Mouse (Mus musculus): ENCODE measurements around the gene Csnk1g1. TPM values are rescaled to one million over a fixed set of nuclear protein-coding genes. Genes with fewer than 3 reads are reported as not detected.
A peak's percentile ranks its signal among the peaks of the same experiment; 100 is the strongest.

The Csnk1g1 gene
- total RNA-seq, 2 experiments from 2014 or later, result 6.1 to 7.4 TPM

DNA sequence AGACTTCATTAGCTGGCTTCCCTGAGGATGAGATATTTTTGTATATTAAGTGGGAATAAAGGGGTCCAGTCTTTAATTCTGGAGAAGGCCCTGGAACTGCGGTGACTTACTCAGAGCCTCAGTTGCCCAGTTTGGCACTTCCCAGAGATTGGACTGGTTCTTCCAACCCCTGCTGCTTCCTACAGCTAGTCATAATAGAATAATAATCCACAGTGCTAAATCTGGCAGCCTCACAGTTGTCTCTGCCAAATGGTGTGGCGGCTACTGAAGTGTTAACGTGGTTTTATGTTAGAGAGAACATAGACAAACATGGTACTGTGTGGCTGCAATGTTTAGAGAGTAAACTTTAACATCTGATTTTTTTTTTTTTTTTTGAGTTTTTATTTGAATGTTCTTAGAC, 152.9 kb downstream of the Csnk1g1 start:
- intact Hi-C loops (cut with DNase I; ENCODE audit: low total_unique reads), result no loop called here
- DNase-seq, result no peak

DNA sequence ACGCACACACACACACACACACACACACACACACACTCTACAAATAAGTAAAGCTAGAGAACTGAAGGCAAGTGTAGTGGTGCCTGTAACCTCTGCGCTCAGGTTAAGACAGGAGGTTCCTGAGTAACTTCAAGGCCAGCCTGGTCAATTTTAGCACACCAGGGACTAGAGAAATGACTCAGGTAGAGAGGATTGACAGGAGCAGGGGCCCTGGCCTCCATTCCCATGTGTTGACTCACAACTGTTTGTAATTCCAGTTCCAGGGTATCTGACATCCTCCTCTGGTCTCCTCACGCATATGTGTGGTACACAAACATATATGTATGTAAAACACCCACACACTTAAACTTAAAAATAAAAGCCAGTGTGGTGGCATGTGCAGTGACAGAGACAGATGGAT, 154.7 kb downstream of the Csnk1g1 start:
- DNase-seq, result no peak
- intact Hi-C loops (cut with DNase I; ENCODE audit: low total_unique reads), result no loop called here

DNA sequence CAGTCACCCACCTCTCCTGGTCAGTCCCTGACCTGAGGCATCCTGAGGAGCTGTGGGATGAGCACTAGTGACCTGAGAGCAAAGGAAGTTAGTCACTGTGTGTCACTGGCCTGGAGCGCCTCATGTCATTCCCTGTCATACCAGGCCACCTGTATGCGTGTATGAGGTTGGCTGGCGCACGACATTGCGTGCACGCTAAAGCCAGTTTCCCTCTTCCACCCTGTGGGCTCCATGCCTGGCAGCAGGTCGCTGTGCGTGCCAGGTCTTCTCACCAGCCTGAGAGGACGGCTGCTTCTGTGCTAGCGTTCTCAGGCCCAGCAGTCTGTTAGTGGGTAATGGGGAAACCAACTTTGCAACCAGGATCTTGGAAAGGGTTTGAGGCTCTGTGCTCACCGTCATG, 155.6 kb downstream of the Csnk1g1 start:
- no peak for DNase-seq
- intact Hi-C loops (cut with DNase I; ENCODE audit: low total_unique reads), result no loop called here

DNA sequence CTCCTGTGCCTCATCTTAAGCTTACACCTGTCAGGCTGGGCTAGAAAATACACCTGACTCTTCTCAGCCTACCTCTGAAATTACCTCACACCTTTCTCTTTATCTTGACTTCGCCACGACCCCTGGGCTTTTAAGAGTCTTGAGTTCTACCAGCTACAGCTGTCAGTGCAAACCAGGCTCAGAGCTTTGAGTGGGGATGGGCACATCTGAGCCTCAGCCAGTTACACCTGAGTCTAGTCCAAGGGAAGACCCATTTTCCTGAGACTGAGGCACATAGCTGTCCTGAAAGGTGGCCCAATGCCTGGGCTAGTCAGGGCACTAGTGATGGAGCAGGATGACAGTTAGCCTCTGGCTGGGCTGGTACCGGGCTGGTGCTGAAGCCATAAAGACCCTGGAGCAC, 158.1 kb downstream of the Csnk1g1 start:
- DNase-seq, result no peak
- intact Hi-C loops (cut with DNase I; ENCODE audit: low total_unique reads), result no loop called here

DNA sequence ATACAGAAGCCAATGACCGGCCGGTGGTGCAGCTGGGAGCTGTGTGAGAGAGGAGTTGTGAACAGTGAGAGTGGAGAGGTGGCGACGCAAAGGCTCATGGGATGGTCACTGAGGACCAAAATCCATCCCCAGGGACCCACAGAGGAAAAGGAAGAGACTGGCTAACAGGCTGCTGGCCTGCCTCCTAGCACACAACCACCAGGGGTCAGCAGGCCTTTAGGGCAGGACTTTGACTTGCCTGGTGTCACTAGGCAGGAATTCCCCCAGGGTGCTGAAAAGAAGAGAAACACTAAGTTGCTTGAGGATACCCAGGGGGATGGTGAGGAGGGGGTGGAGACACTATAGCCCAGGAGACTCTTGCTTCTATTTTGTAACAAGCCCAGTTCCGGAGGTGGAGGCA, 158.8 kb downstream of the Csnk1g1 start:
- DNase-seq, result peak; percentile 56
- intact Hi-C loops (cut with DNase I; ENCODE audit: low total_unique reads), result no loop called here

DNA sequence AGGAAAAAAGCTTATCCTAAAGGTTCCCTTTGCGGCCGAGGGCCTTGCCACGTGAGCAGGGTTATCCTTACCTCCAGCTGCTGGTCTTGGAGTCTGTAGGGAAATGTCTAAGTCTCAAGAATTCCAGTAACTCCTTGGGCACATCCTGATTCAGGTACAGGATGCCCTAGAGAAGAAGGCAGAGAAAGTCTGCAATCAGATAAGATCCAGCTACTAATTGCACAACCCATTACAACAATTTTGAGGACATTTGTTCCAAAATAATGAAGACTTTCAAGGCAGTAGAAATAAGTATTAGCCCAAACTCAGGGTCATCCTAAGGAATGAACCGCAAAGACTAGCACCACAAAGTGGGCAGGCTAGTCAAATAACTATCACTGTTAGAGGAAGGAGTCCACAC, 159.3 kb downstream of the Csnk1g1 start:
- no peak for DNase-seq
- intact Hi-C loops (cut with DNase I; ENCODE audit: low total_unique reads), result no loop called here

DNA sequence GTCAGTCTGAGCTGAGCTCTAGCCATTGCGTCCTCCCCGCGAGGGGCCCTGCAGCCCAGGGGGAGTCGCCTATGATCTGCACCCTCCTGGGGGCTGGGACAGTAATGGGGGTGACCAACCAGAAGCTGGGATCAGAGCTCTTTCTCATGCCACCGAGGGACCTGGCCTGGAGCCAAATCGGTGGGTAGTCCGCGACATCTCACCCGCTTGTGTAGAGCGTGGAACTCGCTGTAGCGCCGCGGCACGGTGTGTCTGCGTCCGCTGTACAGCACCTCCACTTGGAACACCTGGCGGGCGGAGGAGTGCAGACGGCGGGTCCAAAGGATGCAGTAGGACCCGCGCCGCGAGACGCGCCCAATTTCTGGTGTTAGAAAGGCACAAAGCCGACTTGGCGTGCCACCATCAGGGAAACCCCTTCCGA, 160.3 kb downstream of the Csnk1g1 start:
- no peak for DNase-seq
- intact Hi-C loops (cut with DNase I; ENCODE audit: low total_unique reads), result no loop called here

DNA sequence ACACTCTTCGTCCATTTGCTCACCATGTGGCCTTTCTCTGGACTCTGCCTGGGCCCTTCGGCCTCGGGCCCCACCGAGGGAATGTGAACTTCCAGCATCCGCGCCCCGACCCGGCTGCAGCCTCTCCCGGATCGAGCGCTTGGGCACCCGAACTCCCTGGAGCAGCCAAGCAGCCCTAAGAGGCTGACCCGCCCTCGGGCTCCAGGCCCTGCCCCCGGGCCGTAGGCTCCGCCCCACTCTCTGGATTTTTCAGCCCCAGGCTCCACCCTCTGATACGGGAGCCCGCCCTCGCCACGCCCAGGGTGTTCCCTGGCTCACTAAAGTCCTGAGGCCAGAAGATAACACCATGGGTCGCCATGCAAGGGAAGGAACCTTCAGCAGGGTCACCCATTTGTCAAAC, 160.9 kb downstream of the Csnk1g1 start, which contains the start of gene Snx22:
Snx22 (minus strand) TSS at position 137 of the 400 bp plus-strand sequence.
- DNase-seq, result peak; percentile 86
- intact Hi-C loops (cut with DNase I; ENCODE audit: low total_unique reads), result no loop called here

DNA sequence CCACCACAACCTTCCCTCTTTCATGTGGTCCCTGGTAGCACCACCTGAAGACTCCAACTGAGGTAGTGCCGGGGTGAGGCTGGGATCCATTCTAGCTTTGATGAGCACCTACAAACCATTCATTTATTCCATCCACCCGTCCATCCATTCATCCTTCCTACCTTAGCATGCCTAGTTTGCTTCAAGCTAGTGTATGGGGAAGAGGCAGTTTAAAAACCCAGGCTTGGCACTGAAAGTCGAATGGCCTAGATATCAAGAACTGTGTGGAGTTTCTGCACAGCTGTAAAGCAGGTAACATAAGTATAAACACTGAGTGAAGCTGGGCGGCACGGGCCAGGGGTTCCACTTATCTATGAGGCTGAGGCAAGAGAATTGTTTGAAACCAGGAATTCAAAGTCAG, 161.4 kb downstream of the Csnk1g1 start:
- intact Hi-C loops (cut with DNase I; ENCODE audit: low total_unique reads), result no loop called here
- DNase-seq, result no peak

DNA sequence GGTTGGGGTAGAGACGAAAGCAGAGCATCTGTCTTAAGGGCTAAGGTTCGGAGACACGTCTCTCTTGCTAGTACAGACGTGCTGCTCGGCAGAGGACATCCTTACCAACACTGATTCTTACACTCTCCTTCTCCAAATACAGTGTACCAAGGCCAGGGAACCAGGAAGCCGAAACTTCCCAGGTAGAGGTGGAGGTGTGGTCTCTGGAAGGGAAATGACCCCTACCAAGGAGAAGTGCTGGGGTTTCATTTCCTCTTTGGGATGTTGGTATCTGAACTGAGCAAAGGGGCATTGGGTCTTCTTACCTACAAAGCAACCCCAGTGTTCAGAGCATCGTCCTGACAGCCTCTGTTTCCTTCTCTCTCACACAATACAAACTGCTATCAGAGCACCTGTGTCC, 164.0 kb downstream of the Csnk1g1 start:
- intact Hi-C loops (cut with DNase I; ENCODE audit: low total_unique reads), result no loop called here
- DNase-seq, result no peak

DNA sequence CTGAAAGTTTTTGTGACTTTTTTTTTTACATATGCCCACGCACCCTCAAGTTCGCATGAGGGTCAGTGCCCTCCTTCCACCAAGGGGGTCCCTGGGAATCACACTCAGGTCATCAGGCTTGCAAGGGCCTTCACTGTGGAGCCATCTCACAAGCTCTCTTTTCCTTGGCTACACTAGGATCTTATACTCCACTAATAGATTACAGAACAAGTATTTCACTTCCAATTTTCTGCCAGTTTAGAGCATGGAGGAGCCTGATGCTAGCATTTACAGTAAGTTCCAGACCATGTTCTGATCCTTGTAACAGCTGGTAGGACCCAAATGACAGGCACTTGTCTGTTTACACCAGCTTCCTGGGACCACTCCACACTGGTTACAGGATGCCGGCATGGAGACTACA, 169.3 kb downstream of the Csnk1g1 start:
- no peak for DNase-seq
- intact Hi-C loops (cut with DNase I; ENCODE audit: low total_unique reads), result no loop called here

DNA sequence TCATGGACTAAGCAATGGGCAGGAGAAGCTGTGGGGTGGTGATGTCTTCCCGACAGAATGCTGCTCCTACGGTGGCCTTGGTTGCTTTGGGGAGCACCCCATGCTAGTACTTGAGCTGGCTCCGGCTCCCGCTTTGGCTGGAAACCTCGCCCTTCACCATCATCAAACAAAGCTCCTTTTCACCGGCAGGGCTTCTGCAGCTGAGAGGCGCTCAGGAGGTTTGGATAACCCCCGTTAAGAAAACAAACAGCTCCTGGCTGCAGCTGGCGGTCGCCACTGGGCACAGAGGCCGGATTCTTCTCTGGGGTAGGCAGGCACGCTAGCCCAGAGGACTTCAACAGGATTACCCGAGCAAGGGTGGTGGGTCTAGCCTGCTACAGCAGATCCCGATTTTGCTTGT, 169.8 kb downstream of the Csnk1g1 start:
- intact Hi-C loops (cut with DNase I; ENCODE audit: low total_unique reads), result no loop called here
- no peak for DNase-seq

DNA sequence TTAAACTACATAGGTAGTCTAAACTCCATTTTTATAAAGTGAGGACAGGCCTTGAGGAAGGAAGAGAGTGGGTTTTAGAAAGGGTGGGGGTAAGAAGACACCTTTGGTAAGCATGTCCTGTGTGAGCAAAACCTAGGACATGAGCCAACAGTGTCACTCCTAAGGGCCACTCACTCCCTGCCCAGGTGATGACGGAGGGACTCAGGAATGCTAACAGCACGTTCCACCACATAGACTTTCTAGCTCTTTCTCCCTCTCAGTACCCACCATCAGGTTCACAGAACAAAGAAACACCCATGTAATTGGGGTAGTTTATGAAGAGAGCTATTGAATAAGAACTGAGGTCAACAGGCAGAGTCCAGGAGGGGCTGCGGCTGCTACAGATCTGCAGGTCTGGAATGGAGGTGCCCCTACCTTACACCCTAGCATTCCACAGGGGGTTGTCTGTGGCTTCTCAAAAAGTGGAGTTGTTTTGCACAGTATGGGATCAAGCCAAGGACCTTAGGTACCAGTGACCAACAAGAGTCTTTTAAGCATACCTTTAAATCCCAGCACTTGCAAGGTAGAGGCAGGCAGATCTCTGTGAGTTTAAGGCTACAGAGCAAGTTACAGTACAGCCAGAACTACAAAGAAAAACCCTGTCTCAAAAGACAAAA, 172.2 kb downstream of the Csnk1g1 start:
- no peak for DNase-seq
- intact Hi-C loops (cut with DNase I; ENCODE audit: low total_unique reads), result no loop called here

DNA sequence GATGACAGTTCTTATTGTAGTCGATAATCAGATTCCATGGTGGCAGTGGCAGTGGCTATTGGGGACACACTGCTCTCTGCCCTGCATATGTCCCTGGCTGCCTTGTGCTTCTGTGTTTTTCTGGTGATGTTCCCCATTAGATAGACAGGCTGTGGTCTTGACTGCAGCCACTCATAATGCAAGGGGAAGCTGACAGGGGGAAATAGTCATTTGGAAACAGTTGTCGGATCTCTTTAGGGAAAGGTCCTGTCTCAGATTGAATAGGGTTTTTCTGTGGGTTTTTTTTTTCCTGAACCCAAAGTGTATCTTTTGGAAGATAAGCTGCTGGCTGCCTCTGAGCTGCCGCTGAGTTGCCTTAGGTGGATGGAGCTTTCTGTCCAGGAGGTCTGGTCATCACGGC, 173.3 kb downstream of the Csnk1g1 start:
- intact Hi-C loops (cut with DNase I; ENCODE audit: low total_unique reads), result no loop called here
- DNase-seq, result no peak

DNA sequence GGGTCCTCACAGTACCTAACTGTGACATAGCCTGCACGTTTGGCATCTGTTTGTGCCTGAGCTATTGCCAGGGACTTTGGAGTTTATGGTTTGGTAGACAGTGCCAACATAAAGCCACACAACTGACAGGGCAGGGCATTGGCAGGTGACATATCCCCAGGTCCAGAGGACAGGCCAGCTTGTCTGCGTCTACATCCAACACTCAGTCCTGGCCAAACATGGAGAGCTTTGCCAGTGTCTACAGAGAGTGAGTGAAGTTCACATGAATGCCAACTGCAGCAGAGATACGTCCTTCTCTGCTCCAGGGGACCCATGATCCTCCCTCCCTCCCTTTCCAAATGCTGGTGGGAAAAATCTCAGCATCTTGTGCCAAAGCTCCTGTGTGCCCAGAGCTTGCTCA, 175.4 kb downstream of the Csnk1g1 start:
- intact Hi-C loops (cut with DNase I; ENCODE audit: low total_unique reads), result no loop called here
- DNase-seq, result no peak

DNA sequence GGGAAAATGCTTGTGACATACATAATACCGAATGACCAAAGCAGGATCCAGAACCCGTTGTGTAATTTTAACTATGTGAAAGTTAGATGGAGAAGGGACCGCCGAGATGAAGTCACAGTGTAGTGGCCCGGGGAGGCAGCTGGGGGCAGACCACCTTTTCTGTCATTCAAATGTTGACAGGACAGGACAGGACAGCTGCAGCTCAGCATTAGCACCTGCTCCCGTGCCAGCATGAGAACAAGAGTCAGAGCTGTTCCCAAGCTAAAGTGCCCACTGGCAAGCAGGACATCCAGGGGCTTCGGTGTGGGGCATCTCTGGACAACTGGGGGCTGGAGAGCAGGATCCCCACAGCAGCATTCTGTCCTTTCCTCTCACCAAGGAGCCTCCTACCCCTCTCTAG, 178.3 kb downstream of the Csnk1g1 start:
- intact Hi-C loops (cut with DNase I; ENCODE audit: low total_unique reads), result no loop called here
- DNase-seq, result no peak

DNA sequence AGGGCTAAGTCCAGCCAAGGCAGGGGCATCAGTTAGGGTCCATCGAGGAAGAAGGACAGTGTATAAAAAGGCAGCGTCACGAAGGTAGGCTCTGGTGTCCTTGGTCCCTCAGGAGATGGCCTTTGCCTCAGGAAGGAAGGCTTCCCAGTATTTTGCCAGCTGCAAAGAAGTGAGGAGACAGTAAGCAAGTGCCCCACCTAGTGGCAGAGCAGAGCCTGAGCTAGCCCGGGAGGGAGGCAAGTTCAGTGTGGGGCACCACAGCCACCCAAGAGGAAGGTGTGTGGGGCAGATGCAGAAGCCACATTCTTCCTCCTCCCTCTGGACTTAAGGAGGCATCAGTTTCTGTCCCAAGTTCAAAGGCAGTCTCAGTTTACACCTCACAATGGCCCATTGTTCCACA, 179.7 kb downstream of the Csnk1g1 start:
- intact Hi-C loops (cut with DNase I; ENCODE audit: low total_unique reads), result no loop called here

DNA sequence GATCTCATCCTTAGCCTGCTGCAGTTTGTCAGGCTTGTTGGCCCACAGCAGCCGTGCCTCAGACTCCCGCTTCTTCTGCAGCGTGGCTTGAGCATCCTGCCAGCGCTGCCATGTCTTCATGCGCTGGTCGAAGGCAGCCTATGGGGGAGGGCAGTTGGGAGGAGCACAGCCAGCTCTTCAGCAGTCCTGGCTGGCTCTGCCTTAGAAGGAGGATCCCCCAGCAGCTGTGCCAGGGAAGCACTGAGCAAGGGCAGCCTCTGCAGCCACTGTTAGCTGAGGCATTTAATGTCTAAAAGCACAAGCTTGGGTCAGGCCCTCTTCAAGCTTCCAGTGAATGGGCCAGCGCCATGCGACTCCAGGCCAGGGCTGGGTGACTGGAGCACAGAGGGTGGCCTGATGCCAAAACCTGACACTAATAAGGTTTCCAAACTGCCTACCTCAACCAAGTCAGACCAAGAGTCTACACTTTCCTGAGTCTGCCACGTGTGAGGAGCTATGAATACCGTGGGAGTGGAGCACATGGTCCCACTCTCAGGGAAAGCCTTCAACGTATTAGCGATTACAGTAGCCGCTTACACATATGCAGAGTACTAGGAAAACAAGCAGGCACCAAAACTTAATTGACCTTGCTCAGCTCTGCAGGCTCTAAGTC, 182.0 kb downstream of the Csnk1g1 start:
- DNase-seq, result no peak
- intact Hi-C loops (cut with DNase I; ENCODE audit: low total_unique reads), result no loop called here

More for the DNA sequence above, 179.7 kb downstream of the Csnk1g1 start:
- DNase-seq, result peak; percentile 64

DNA sequence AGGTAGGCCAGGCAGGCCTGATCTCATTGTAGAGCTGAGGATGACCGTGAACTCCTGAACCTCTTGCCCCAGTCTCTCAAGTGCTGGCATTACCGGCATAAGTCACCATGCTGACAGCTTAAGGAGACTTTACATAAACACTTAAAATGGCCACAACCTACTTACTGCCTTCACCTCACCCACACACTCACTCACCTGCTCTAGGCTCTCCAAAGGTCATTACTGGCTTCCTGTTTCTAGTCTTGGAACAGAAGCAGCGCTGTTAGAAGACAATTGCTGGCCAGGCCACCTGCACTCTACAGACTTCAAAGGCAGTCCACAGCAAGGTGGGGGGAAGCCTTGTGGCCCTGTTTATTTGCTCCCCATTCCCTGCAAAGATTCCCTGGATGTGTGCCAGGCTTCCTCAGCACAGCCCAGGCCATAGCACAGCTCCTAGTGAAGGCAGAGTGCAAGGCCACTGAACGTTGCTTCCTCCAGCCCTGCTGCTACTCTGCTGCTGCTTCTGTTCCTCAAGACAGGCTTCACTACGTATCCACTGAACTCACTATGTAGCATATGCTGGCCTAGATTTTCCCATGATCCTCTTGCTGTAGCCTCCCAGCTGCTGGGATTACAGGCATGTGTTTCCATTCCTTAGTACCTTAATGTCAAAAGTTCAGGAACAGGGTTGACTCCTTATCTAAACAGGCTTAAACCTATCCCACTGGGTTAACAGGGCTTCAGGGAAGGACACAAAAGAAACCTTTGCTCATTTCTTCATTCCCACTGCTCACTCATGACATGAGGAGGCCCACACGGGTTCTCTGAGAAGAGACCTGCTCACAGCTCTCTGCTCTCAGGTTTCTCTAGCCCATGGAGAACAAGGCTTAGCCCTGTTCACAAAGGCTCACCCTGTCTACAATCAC, 182.9 kb downstream of the Csnk1g1 start:
- intact Hi-C loops (cut with DNase I; ENCODE audit: low total_unique reads), result no loop called here
- DNase-seq, result no peak

DNA sequence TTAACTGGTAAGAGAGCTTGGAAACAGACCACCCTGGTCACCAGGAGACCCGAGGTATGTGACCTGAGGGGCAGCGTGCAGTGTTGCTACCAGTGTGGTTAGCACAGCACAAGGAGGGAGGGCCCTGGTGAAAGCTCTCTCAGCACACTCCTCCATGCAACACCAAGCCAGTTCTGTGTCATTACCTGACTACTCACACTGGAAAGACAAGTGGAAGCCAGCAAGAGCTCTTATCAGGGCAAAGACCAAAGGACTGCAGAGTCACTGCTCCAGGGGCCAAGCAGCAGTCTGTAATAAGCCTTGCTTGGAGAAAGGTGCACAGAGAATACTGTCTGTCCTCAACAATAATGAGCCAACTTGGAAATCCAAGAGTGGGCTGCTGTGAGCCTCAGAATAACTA, 183.9 kb downstream of the Csnk1g1 start:
- intact Hi-C loops (cut with DNase I; ENCODE audit: low total_unique reads), result no loop called here
- no peak for DNase-seq
